Mouse (Mus musculus): ENCODE measurements around the gene Gm49354. TPM values are rescaled to one million over a fixed set of nuclear protein-coding genes. Genes with fewer than 3 reads are reported as not detected.
"Not testable (repeated sequence)": the region's sequence is repeated elsewhere in the genome, so short reads cannot be mapped to it uniquely, and the experiment has no call there.

The Gm49354 gene
- not detected in 2 replicates for total RNA-seq (2015)
- not detected in 2 replicates for total RNA-seq (2017)

GRCm38 (mm10) chr13:59782145-59782544 lies at the start of gene Gm49354:
Gene Gm49354, minus strand, starts transcription at chr13:59782245.
- ATAC-seq (ENCODE audit: poor library complexity, severe bottlenecking), result no peak

GRCm38 (mm10) chr13:59825966-59826365 lies 43.9 kb upstream of the Gm49354 start:
- no peak for ATAC-seq (ENCODE audit: poor library complexity, severe bottlenecking)

GRCm38 (mm10) chr13:59822507-59823462 lies 40.7 kb upstream of the Gm49354 start, which contains the start of gene Tut7:
Gene Tut7, minus strand, starts transcription at chr13:59823147.
- peak; percentile 80 for ATAC-seq (ENCODE audit: poor library complexity, severe bottlenecking)

GRCm38 (mm10) chr13:59820836-59821235 lies 38.8 kb upstream of the Gm49354 start:
- no peak for ATAC-seq (ENCODE audit: poor library complexity, severe bottlenecking)

DNA sequence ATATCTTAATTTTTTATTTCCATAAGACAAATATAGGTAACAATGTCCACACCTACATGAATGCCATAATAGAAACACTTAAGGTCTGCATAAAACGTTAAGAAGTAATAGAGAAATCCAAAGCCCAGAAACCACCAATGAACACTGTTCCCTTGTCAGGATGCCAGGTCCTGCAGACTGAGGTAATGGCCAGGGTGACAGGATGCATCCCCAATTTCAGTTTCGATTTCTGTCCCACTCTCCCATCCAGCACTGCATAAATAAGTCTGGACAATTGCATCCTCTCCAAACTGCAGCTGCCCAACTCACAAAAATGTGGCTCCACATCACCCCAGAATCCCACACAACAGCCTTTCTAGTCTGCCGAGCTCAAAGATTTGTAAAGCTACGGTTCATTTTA lies 38.1 kb upstream of the Gm49354 start:
- no peak for ATAC-seq (ENCODE audit: poor library complexity, severe bottlenecking)

DNA sequence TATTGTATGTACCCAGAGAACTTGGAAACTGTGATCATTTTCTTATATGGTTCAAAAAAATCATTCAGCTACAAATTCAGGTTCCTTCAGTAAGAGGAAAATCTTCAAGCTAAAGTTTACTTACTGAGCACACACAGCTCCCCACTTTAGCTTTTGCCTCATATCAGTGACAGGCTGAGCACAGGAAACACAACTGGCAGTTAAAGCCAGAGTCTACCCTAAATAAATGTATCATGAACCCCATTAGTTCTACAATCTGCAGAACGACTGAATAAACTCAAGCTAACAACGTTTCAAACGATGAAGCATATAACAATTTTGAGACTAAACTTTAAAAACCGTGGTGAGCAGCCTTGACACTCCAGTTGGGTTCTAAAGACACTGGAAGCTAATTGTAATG lies 35.3 kb upstream of the Gm49354 start:
- no peak for ATAC-seq (ENCODE audit: poor library complexity, severe bottlenecking)

DNA sequence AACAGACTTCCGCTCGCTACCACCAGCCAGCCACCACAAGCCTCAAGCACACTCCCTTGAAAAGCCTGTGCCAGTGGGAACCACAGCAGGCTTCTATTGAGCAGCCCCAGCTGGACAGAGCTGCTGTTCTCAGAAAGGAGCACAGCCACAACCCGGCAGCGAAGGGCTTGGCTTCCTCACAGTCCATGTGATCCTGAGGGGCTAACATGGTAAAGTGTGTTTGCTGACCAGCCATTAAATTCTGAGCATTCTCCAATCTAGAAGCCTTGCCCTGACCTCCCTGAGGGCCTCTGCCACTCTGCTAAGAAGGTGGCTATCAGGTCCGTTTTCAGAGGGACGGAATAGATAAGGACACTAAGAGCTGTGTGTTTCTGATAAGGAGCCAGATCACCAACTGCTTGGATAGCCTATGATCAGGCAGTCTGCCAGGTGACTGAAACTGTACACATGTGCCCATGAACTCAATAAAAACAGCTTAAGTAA lies 32.1 kb upstream of the Gm49354 start:
- peak; percentile 45; the same call in 1 of the 2 replicates for ATAC-seq (ENCODE audit: poor library complexity, severe bottlenecking)

- no peak for ATAC-seq (ENCODE audit: poor library complexity, severe bottlenecking)
Observed at GRCm38 (mm10) chr13:59811581-59811980, 29.5 kb upstream of the Gm49354 start.

DNA sequence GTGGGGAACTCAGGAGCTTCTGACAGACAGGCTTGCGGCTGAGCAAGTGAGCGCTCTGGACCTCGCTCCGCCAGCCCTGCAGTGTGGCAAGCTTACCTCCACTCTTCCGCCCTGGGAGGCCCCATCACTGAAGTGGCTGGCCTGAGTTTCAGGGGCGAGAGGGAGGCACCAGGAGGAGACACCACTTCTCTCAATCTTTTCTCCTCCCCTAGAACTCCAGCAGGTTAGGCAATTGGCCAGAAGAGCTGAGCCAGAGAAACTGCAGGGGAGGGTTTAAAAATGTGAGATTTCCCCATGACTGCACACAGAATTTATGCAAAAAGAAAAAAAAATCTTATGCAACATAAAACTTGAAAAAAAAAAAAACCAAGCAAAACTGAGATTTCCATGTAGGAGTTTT lies 19.0 kb upstream of the Gm49354 start:
- ATAC-seq (ENCODE audit: poor library complexity, severe bottlenecking), result no peak

GRCm38 (mm10) chr13:59800077-59800476 lies 18.0 kb upstream of the Gm49354 start:
- ATAC-seq (ENCODE audit: poor library complexity, severe bottlenecking), result peak; percentile 54

DNA sequence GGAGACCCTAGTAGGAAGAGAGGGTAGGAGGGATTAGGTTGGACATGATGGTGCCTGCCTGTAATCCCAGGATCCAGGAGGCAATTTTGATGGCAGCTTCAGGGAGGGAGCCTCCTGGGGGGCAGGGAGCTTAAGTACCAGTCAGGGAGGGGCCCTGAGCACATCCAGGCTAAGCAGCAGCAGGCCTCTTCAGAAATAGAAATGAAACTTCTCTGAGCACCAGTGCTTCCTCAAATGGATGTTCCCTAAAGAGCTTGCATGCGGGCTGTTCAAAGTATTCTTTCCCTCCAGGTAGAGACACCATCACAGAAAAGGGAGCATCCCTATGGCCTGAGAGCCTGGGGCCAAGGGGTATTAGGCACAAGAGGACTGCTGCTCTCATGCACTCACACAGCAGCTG lies 16.3 kb upstream of the Gm49354 start:
- ATAC-seq (ENCODE audit: poor library complexity, severe bottlenecking), result peak; percentile 64

DNA sequence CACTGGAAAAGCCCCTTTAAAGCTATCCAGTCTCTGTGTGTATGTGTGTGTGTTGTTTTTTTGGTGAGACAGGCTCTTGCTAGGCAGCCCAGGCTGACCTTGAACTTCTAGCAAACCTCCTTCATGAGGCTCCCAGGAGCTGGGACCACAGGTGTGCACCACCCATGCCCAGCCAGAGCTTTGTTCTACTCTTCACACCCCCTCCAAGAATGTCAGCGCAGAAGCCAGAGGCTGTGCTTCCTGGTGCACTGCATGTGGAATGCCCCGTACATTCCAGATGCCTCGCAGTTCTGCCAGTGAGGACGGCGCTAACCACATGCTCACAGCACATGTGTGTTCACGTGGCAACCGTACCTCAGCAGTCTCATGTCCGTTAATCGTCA lies 14.4 kb upstream of the Gm49354 start:
- ATAC-seq (ENCODE audit: poor library complexity, severe bottlenecking), result no peak

GRCm38 (mm10) chr13:59795807-59796465 lies 13.9 kb upstream of the Gm49354 start:
- peak; percentile 22; the same call in 1 of the 2 replicates for ATAC-seq (ENCODE audit: poor library complexity, severe bottlenecking)

GRCm38 (mm10) chr13:59794786-59795185 lies 12.7 kb upstream of the Gm49354 start:
- no peak for ATAC-seq (ENCODE audit: poor library complexity, severe bottlenecking)

DNA sequence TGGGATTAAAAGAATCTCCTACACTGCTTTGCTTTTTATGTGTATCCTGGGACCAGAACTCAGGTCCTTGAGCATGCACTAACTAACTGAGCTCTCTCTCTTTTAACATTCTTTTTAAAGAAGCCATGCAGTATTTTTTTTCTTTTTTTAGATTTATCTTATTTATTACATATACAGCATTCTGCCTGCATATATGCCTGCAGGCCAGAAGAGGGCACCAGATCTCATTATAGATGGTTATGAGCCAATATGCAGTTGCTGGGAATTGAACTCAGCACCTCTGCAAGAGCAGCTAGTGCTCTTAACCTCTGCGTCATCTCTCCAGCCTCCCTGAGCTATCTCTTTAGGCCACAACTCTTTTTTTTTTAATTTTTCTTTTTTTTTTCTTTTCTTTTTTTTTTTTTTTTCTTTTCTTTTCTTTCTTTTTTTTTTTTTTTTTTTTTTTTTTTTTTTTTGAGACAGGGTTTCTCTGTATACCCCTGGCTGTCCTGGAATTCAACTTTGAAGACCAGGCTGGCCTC lies 2.2 kb downstream of the Gm49354 start:
- ATAC-seq (ENCODE audit: poor library complexity, severe bottlenecking), result not testable (repeated sequence)

- no peak for ATAC-seq (ENCODE audit: poor library complexity, severe bottlenecking)
Observed at GRCm38 (mm10) chr13:59779213-59779612, 2.8 kb downstream of the Gm49354 start.

GRCm38 (mm10) chr13:59775168-59775567 lies 6.9 kb downstream of the Gm49354 start:
- ATAC-seq (ENCODE audit: poor library complexity, severe bottlenecking), result no peak

- peak; percentile 56 for ATAC-seq (ENCODE audit: poor library complexity, severe bottlenecking)
Observed at GRCm38 (mm10) chr13:59771257-59771656, 10.8 kb downstream of the Gm49354 start.

- no peak for ATAC-seq (ENCODE audit: poor library complexity, severe bottlenecking)
Observed at GRCm38 (mm10) chr13:59770847-59771246, 11.2 kb downstream of the Gm49354 start.

DNA sequence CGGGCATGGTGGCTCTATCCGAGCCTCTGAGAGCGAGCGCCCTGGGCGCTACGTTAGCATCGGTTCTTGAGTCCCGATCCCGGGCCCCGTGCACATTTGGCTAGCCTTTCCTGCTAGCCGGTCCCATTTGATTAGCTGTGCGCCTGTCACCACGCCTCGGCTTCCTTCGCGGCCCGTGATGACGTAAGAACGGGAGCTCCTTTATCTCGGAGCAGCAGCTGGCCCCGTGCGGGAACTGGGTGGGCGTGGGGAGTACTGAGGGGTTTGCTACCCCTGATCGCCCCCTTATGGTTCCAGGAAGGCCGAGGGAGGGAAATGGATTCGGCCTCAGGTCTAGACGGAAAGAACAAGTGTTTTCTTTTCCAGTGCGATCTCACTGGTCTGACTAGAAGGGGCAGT lies 11.9 kb downstream of the Gm49354 start:
- ATAC-seq (ENCODE audit: poor library complexity, severe bottlenecking), result peak; percentile 56
